In the genomic region with DNA sequence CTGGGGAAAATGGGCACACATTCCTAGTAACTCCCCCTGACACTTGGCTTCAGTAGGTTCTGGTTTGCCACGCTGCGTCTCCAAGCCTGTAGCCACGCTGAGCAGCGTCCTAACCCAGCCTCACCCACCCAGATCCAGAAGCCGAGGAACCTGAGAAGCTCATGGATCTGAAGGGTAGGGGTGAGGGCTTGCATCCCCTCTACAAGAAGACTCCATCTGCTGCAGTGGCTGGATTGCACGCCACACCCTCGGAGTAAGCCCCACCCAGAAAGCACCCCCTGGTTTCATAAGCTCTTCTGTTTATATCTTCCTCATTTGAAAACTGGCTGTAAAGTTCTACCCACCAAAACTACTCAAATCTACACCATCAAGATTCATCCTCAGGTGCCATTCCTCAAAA, we compare ENCODE assay signal across 16 mouse cellular contexts. TPM values are rescaled to one million over a fixed set of nuclear protein-coding genes. Genes with fewer than 3 reads are reported as not detected.
DNase-seq lines count a peak whose midpoint lies in the region; ATAC-seq lines count a peak whose summit lies in the region.
"Had no signal": no experiment of that assay in that cellular context is flagged by ENCODE, and none has a peak within 500 bp of the region (broad histone marks: within the 10 kb centered on the region; RNA-seq: fewer than 3 reads in every experiment).

No protein-coding gene starts in this region.

- H3K9ac ChIP-seq in heart, embryonic 14.5 days (ENCODE audit: low read length), result no peak overlapping the region; the same call in 1 of the 2 replicates
- H3K9ac ChIP-seq in neural tube, embryonic 15.5 days (replicated peaks), result no peak overlapping the region
- no peak overlapping the region for H3K9ac ChIP-seq in stomach, embryonic 14.5 days (replicated peaks; ENCODE audit: low read depth, low read length)
- H3K9ac ChIP-seq: forebrain, embryonic 15.5 days; liver, embryonic 15.5 days; neural tube, embryonic 13.5 days had no signal

- no peaks in the 10 kb centered on the region for H3K27me3 ChIP-seq in heart, embryonic 14.5 days (ENCODE audit: control insufficient read depth, insufficient read depth, low read length)
- no peaks in the 10 kb centered on the region for H3K27me3 ChIP-seq in neural tube, embryonic 15.5 days (replicated peaks)
- no peaks in the 10 kb centered on the region for H3K27me3 ChIP-seq in stomach, embryonic 14.5 days (ENCODE audit: control insufficient read depth, insufficient read depth, low read length)
- H3K27me3 ChIP-seq: forebrain, embryonic 15.5 days; liver, embryonic 15.5 days; neural tube, embryonic 13.5 days had no signal

- no peak for ATAC-seq in heart, embryonic 14.5 days (ENCODE audit: insufficient number of reproducible peaks, insufficient read depth, low FRiP score, low read depth)
- 0 out of 2 replicates have a peak, but pooled peaks have one; percentile 21 for ATAC-seq in neural tube, embryonic 15.5 days (ENCODE audit: low FRiP score)
- ATAC-seq in hematopoietic stem cell, adult 5-6 weeks (replicated peaks in 1 of 2; ENCODE audit: insufficient read depth in 1 of 2, low FRiP score in 2 of 2, low TSS enrichment in 1 of 2, low read depth in 1 of 2, poor library complexity in 2 of 2, severe bottlenecking in 2 of 2), result peak; percentile 80 to 86
- no peak; the same call in 1 of the 2 replicates for ATAC-seq in stomach, embryonic 14.5 days (ENCODE audit: insufficient number of reproducible peaks, insufficient read depth, low FRiP score, low read depth)
- ATAC-seq: forebrain, embryonic 15.5 days had no signal

- 0 out of 4 replicates have a peak overlapping the region, but pooled peaks of 1 of the 2 experiments have one; percentile 9 for H3K4me3 ChIP-seq in heart, embryonic 14.5 days (ENCODE audit: control insufficient read depth in 1 of 2, insufficient read depth in 1 of 2, low read depth in 1 of 2, low read length in 2 of 2)
- H3K4me3 ChIP-seq in neural tube, embryonic 15.5 days (replicated peaks), result no peak overlapping the region
- H3K4me3 ChIP-seq in stomach, embryonic 14.5 days (ENCODE audit: low read depth, low read length), result no peak overlapping the region
- H3K4me3 ChIP-seq: forebrain, embryonic 15.5 days; liver, embryonic 15.5 days; neural tube, embryonic 13.5 days had no signal

- 49% methylated on average over 7 of the region's 7 CpGs for WGBS in heart, embryonic 14.5 days
- 59% methylated on average over 7 of the region's 7 CpGs for WGBS in neural tube, embryonic 15.5 days
- WGBS in stomach, embryonic 14.5 days, result 41% methylated on average over 7 of the region's 7 CpGs

- no peak for DNase-seq in heart, postnatal 25 days (ENCODE audit: low spot score)
- DNase-seq in neural tube, embryonic 10.5 days (ENCODE audit: extremely low spot score, low spot score), result no peak
- DNase-seq in layer of hippocampus, postnatal 25 days (ENCODE audit: extremely low spot score in 1 of 2, low spot score in 1 of 2), result no peak
- DNase-seq in left cerebral cortex, adult 8-10 months (ENCODE audit: low spot score in 2 of 2), result no peak
- DNase-seq: adrenal gland, postnatal 25 days; cerebellum, adult 18-20 months; gastrocnemius, postnatal 25 days; kidney, adult 11 months had no signal

- no peak overlapping the region for H3K27ac ChIP-seq in heart, embryonic 14.5 days (replicated peaks in 1 of 2; ENCODE audit: control insufficient read depth in 1 of 2, insufficient read depth in 1 of 2, low read depth in 2 of 2, low read length in 2 of 2)
- no peak overlapping the region for H3K27ac ChIP-seq in neural tube, embryonic 15.5 days (replicated peaks)
- no peak overlapping the region for H3K27ac ChIP-seq in stomach, embryonic 14.5 days (ENCODE audit: low read length)
- H3K27ac ChIP-seq: forebrain, embryonic 15.5 days; liver, embryonic 15.5 days; neural tube, embryonic 13.5 days had no signal

- peaks cover 0 to 5% of the 10 kb centered on the region in 2 experiments; a peak in 2 of 4 replicates for H3K4me1 ChIP-seq in heart, embryonic 14.5 days (ENCODE audit: control insufficient read depth in 2 of 2, insufficient read depth in 2 of 2, low read length in 2 of 2)
- H3K4me1 ChIP-seq in neural tube, embryonic 15.5 days, result no peaks in the 10 kb centered on the region
- no peaks in the 10 kb centered on the region for H3K4me1 ChIP-seq in stomach, embryonic 14.5 days (ENCODE audit: control insufficient read depth, insufficient read depth, low read length)
- H3K4me1 ChIP-seq: forebrain, embryonic 15.5 days; liver, embryonic 15.5 days; neural tube, embryonic 13.5 days had no signal

- H3K9me3 ChIP-seq in heart, embryonic 14.5 days (ENCODE audit: control insufficient read depth, low read length), result no peaks in the 10 kb centered on the region
- no peaks in the 10 kb centered on the region for H3K9me3 ChIP-seq in neural tube, embryonic 15.5 days (replicated peaks)
- H3K9me3 ChIP-seq in stomach, embryonic 14.5 days (ENCODE audit: control insufficient read depth, low read depth, low read length), result no peaks in the 10 kb centered on the region
- H3K9me3 ChIP-seq: forebrain, embryonic 15.5 days; liver, embryonic 15.5 days; neural tube, embryonic 13.5 days had no signal

- no peaks in the 10 kb centered on the region for H3K36me3 ChIP-seq in heart, embryonic 14.5 days (ENCODE audit: control insufficient read depth, insufficient read depth, low read length)
- H3K36me3 ChIP-seq in neural tube, embryonic 15.5 days, result no peaks in the 10 kb centered on the region
- no peaks in the 10 kb centered on the region for H3K36me3 ChIP-seq in stomach, embryonic 14.5 days (ENCODE audit: control insufficient read depth, insufficient read depth, low read length)
- H3K36me3 ChIP-seq: forebrain, embryonic 15.5 days; liver, embryonic 15.5 days; neural tube, embryonic 13.5 days had no signal

- H3K4me2 ChIP-seq in heart, embryonic 14.5 days (ENCODE audit: low read length), result peak overlapping the region; percentile 54
- H3K4me2 ChIP-seq in neural tube, embryonic 15.5 days, result no peak overlapping the region
- 0 out of 2 replicates have a peak overlapping the region, but pooled peaks have one; percentile 3 for H3K4me2 ChIP-seq in stomach, embryonic 14.5 days (replicated peaks; ENCODE audit: low read depth, low read length)
- H3K4me2 ChIP-seq: forebrain, embryonic 15.5 days; liver, embryonic 15.5 days; midbrain, embryonic 11.5 days; neural tube, embryonic 13.5 days had no signal

- intact Hi-C loops in heart, postnatal 25 days (cut with DNase I), result no loop called here

RNA-seq across cellular contexts. Expression of gene Elavl1, which starts 22.4 kb away (rescaled TPM):
- polyA plus RNA-seq in heart, embryonic 14.5 days (2014; fragmentation: Nextera tagmentation; extraction: Ambion mirVana), result 173 and 174 TPM in 2 replicates
- 10 to 100 TPM; 58.2 to 64.1 TPM for total RNA-seq in heart, postnatal 25 days (2021)
- 92.5 and 112 TPM in 2 replicates for polyA plus RNA-seq in neural tube, embryonic 15.5 days (2015; fragmentation: Nextera tagmentation; extraction: Ambion mirVana)
- total RNA-seq in hematopoietic stem cell, adult 5-6 weeks (2017), result 67.0 and 88.5 TPM in 2 replicates
- polyA plus RNA-seq in stomach, embryonic 14.5 days (2014; fragmentation: Nextera tagmentation; extraction: Ambion mirVana), result 224 and 239 TPM in 2 replicates
- total RNA-seq in layer of hippocampus, postnatal 25 days (2021), result 10 to 100 TPM; 74.1 to 77.7 TPM
- total RNA-seq in left cerebral cortex, adult 8-10 months (2022), result 10 to 100 TPM; 66.3 to 74.7 (median 68.8) TPM

RNA-seq across cellular contexts. Expression of gene Ccl25, which starts 22.7 kb away (rescaled TPM):
- polyA plus RNA-seq in heart, embryonic 14.5 days (2014; fragmentation: Nextera tagmentation; extraction: Ambion mirVana), result 9.6 and 9.9 TPM in 2 replicates
- 1 to 10 TPM; 3.5 to 4.4 TPM for total RNA-seq in heart, postnatal 25 days (2021)
- 19.7 and 113 TPM in 2 replicates for polyA plus RNA-seq in neural tube, embryonic 15.5 days (2015; fragmentation: Nextera tagmentation; extraction: Ambion mirVana)
- total RNA-seq in hematopoietic stem cell, adult 5-6 weeks (2017), result 9.6 and 13.9 TPM in 2 replicates
- polyA plus RNA-seq in stomach, embryonic 14.5 days (2014; fragmentation: Nextera tagmentation; extraction: Ambion mirVana), result 17.0 and 17.2 TPM in 2 replicates
- total RNA-seq in layer of hippocampus, postnatal 25 days (2021), result 10 to 100 TPM; 20.6 to 25.9 TPM
- total RNA-seq in left cerebral cortex, adult 8-10 months (2022), result 10 to 100 TPM; 18.5 to 23.5 (median 21.9) TPM

Comparison
In these comparisons a context has a peak if more than half of its experiments do, and no peak if none do; other contexts are left out.
1. ATAC-seq: peak in neural tube, embryonic 15.5 days (single experiment) and hematopoietic stem cell, adult 5-6 weeks (2 of 2); none in heart, embryonic 14.5 days (single experiment) and stomach, embryonic 14.5 days (single experiment).